9 mouse cellular contexts compared by ENCODE assay signal in the genomic region with DNA sequence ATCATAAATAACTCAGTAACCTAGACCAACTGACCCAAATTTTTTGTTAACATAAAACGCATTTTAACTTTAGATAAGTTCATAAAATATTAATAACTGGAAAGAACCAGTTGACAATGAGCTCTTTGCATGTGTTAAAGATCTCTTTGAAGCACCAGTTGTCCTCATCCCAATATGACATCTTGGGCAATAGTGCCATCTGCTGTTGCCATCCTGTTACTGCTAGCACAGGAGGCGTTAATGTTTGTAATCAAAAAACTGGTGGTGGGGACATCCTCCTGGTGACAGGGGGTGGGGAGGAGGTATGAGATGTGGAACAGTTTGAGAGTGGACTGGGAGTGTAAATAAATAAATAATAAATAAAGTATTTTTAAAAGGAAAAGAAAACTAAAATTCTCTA. TPM values are rescaled to one million over a fixed set of nuclear protein-coding genes. Genes with fewer than 3 reads are reported as not detected.
DNase-seq lines count a peak whose midpoint lies in the region; ATAC-seq and TF ChIP-seq lines count a peak whose summit lies in the region.
"Had no signal": no experiment of that assay in that cellular context is flagged by ENCODE, and none has a peak within 500 bp of the region (broad histone marks: within the 10 kb centered on the region; RNA-seq: fewer than 3 reads in every experiment).

No protein-coding gene starts in this region.

- H3K27ac ChIP-seq in liver, adult 2 months (replicated peaks; ENCODE audit: insufficient read depth, low read depth, low read length) = no peak overlapping the region
- H3K27ac ChIP-seq in liver, embryonic 11.5 days (ENCODE audit: low read depth, low read length) = no peak overlapping the region
- no peak overlapping the region for H3K27ac ChIP-seq in cortical plate, adult 2 months (ENCODE audit: insufficient read depth, low read length)
- no peak overlapping the region for H3K27ac ChIP-seq in hindbrain, embryonic 11.5 days (ENCODE audit: low read depth, low read length)

- H3K36me3 ChIP-seq in liver, adult 2 months (ENCODE audit: control insufficient read depth, insufficient read depth, low read length) = no peaks in the 10 kb centered on the region
- no peaks in the 10 kb centered on the region for H3K36me3 ChIP-seq in liver, embryonic 11.5 days (ENCODE audit: control insufficient read depth, insufficient read depth, low read length)
- H3K36me3 ChIP-seq in hindbrain, embryonic 11.5 days (ENCODE audit: control insufficient read depth, insufficient read depth, low read length) = no peaks in the 10 kb centered on the region

- H3K4me2 ChIP-seq in liver, embryonic 11.5 days = no peak overlapping the region
- no peak overlapping the region for H3K4me2 ChIP-seq in hindbrain, embryonic 11.5 days (replicated peaks; ENCODE audit: low read depth, low read length)

- H3K9ac ChIP-seq in liver, adult 2 months (ENCODE audit: low read depth, low read length) = no peak overlapping the region
- H3K9ac ChIP-seq in liver, embryonic 11.5 days (ENCODE audit: low read depth, low read length) = no peak overlapping the region
- no peak overlapping the region for H3K9ac ChIP-seq in hindbrain, embryonic 11.5 days (ENCODE audit: low read depth, low read length)

- intact Hi-C loops in left cerebral cortex, postnatal 10 days (cut with DNase I) = loop anchor here (5.0 to 10.0 kb wide), 3 partner anchors 360 to 1340 kb away; a partner anchor contains a TSS

- H3K27me3 ChIP-seq in liver, adult 2 months (ENCODE audit: control insufficient read depth, insufficient read depth, low read length) = no peaks in the 10 kb centered on the region
- no peaks in the 10 kb centered on the region for H3K27me3 ChIP-seq in liver, embryonic 11.5 days (replicated peaks; ENCODE audit: control insufficient read depth, insufficient read depth, low read length)
- no peaks in the 10 kb centered on the region for H3K27me3 ChIP-seq in hindbrain, embryonic 11.5 days (ENCODE audit: control insufficient read depth, insufficient read depth, low read length)

- H3K4me1 ChIP-seq in liver, adult 2 months (ENCODE audit: control insufficient read depth, insufficient read depth, low read length) = no peaks in the 10 kb centered on the region
- H3K4me1 ChIP-seq in liver, embryonic 11.5 days (replicated peaks; ENCODE audit: control insufficient read depth, insufficient read depth, low read length) = no peaks in the 10 kb centered on the region
- no peaks in the 10 kb centered on the region for H3K4me1 ChIP-seq in cortical plate, adult 2 months (ENCODE audit: control insufficient read depth, insufficient read depth, low read length)
- H3K4me1 ChIP-seq in hindbrain, embryonic 11.5 days (replicated peaks; ENCODE audit: control insufficient read depth, insufficient read depth, low read length) = no peaks in the 10 kb centered on the region

- no peak for TF ChIP-seq POLR2A in liver, adult 2 months (IDR thresholded peaks at IDR 0.05; ENCODE audit: extremely low read depth, insufficient read depth, low read length)
- no peak for TF ChIP-seq POLR2A in cortical plate, adult 2 months (IDR thresholded peaks at IDR 0.05; ENCODE audit: extremely low read depth, insufficient read depth, low read length)

- H3K9me3 ChIP-seq in liver, embryonic 11.5 days (ENCODE audit: control insufficient read depth, low read length) = no peaks in the 10 kb centered on the region
- H3K9me3 ChIP-seq in hindbrain, embryonic 11.5 days (ENCODE audit: control insufficient read depth, low read length) = no peaks in the 10 kb centered on the region

- H3K4me3 ChIP-seq in liver, adult 2 months (ENCODE audit: insufficient read depth, low read depth, low read length) = no peak overlapping the region
- no peak overlapping the region for H3K4me3 ChIP-seq in liver, embryonic 11.5 days (ENCODE audit: low read depth, low read length)
- no peak overlapping the region for H3K4me3 ChIP-seq in cortical plate, adult 2 months (ENCODE audit: insufficient read depth, low read length)
- no peak overlapping the region for H3K4me3 ChIP-seq in hindbrain, embryonic 11.5 days (ENCODE audit: low read depth, low read length)
- H3K4me3 ChIP-seq: myocyte had no signal

- WGBS in liver, adult 2 months = 7% methylated on average over 2 of the region's 2 CpGs
- WGBS in liver, embryonic 11.5 days = 10% methylated on average over 2 of the region's 2 CpGs
- WGBS in hindbrain, embryonic 11.5 days = 9% methylated on average over 2 of the region's 2 CpGs

- no peaks in the 10 kb centered on the region for H3K79me2 ChIP-seq in liver, adult 2 months (ENCODE audit: control insufficient read depth, insufficient read depth, low read length)

- no peak for ATAC-seq in liver, embryonic 11.5 days (replicated peaks; ENCODE audit: low FRiP score)
- peak; percentile 38; the same call in 1 of the 2 replicates for ATAC-seq in hindbrain, embryonic 11.5 days (ENCODE audit: low FRiP score)

- DNase-seq in liver, adult 2 months (ENCODE audit: extremely low read depth, low read depth, low spot score) = peak; percentile 44
- no peak for DNase-seq in liver, embryonic 11.5 days (ENCODE audit: low spot score)
- peak; percentile 59 for DNase-seq in R1 (ENCODE audit: low read depth, low spot score)
- peak; percentile 76 for DNase-seq in hindbrain, embryonic 11.5 days (ENCODE audit: low spot score)
- DNase-seq in left cerebral cortex, postnatal 10 days (ENCODE audit: extremely low spot score in 1 of 2, low spot score in 2 of 2) = peak; percentile 44 to 50
- peak; percentile 18 to 32 for DNase-seq in natural killer cell, adult 2 months (ENCODE audit: low spot score in 2 of 2)
- peak; percentile 45 for DNase-seq in thymus, postnatal 25 days

- TF ChIP-seq CTCF in liver, adult 2 months (IDR thresholded peaks at IDR 0.05; ENCODE audit: low read depth, low read length) = 0 out of 2 replicates have a peak, but pooled peaks have one; percentile 19
- peak; percentile 80 for TF ChIP-seq CTCF in cortical plate, adult 2 months (IDR thresholded peaks at IDR 0.05; ENCODE audit: extremely low read depth, insufficient read depth, low read length)

RNA-seq across cellular contexts. Expression of a gene that starts 29.3 kb away (rescaled TPM):
- total RNA-seq in liver, adult 2 months (2014; rRNA removed) = 0.20 and 0.55 TPM in 2 replicates
- polyA plus RNA-seq in liver, adult 2 months (2012; rRNA removed) = not detected in 2 replicates
- 4.8 and 5.6 TPM in 2 replicates for polyA plus RNA-seq in liver, embryonic 11.5 days (2014; fragmentation: Nextera tagmentation; extraction: Ambion mirVana)
- polyA plus RNA-seq in cortical plate, adult 2 months (2012; rRNA removed) = 1.4 and 1.9 TPM in 2 replicates
- polyA plus RNA-seq in hindbrain, embryonic 11.5 days (2014; fragmentation: Nextera tagmentation; extraction: Ambion mirVana) = 44.3 and 44.8 TPM in 2 replicates
- total RNA-seq in left cerebral cortex, postnatal 10 days (2021) = 1 to 10 TPM; 3.1 TPM

RNA-seq across cellular contexts. Expression of a gene that starts 30.4 kb away (rescaled TPM):
- total RNA-seq in liver, adult 2 months (2014; rRNA removed) = not detected in 2 replicates
- polyA plus RNA-seq in liver, adult 2 months (2012; rRNA removed) = not detected in 2 replicates
- polyA plus RNA-seq in liver, embryonic 11.5 days (2014; fragmentation: Nextera tagmentation; extraction: Ambion mirVana) = not detected in 2 replicates
- polyA plus RNA-seq in cortical plate, adult 2 months (2012; rRNA removed) = not detected in 2 replicates
- polyA plus RNA-seq in hindbrain, embryonic 11.5 days (2014; fragmentation: Nextera tagmentation; extraction: Ambion mirVana) = not detected in 2 replicates
- total RNA-seq in left cerebral cortex, postnatal 10 days (2021) = not detected
- polyA plus RNA-seq: myocyte had no signal
